Mouse (Mus musculus): ENCODE results near the gene Gm9733. TPM values are rescaled to one million over a fixed set of nuclear protein-coding genes. Genes with fewer than 3 reads are reported as not detected.
"Not testable (repeated sequence)": the region's sequence is repeated elsewhere in the genome, so short reads cannot be mapped to it uniquely, and the experiment has no call there.

Gm9733 gene
- total RNA-seq (2021) = not detected
- long read RNA-seq, experiment 1 = 0 reads
- long read RNA-seq, experiment 2 = 0 reads

DNA sequence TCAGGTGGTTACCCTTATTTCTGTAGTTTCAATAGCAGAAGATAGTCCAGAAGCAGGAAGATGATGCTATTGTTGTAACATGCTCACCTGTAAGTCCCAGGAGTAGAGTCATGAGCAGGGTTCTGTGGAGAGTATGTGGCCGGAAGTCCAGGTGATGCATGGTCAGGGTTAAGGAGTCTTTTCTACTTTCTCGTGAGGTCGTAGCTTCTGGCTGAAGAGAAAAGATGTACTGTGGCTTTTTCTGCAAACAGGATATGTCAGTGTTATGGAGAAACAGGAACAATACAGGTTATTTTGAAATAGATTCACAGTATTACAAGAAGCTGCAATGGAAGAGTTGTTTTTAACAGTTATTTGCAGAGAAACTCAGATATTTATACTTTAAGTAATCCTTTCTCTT lies at the start of gene Gm9733:
Gene Gm9733, minus strand, starts transcription at position 240 of the 400 bp plus-strand sequence.
- intact Hi-C loops (cut with DNase I; ENCODE audit: low total_unique reads) = no loop called here

GRCm38 (mm10) chr3:15355690-15356089 lies 23.6 kb upstream of the Gm9733 start:
- DNase-seq; intact Hi-C loops (cut with DNase I; ENCODE audit: low total_unique reads): not testable (repeated sequence)

More for the DNA sequence above, at the start of gene Gm9733:
- no peak for DNase-seq

DNA sequence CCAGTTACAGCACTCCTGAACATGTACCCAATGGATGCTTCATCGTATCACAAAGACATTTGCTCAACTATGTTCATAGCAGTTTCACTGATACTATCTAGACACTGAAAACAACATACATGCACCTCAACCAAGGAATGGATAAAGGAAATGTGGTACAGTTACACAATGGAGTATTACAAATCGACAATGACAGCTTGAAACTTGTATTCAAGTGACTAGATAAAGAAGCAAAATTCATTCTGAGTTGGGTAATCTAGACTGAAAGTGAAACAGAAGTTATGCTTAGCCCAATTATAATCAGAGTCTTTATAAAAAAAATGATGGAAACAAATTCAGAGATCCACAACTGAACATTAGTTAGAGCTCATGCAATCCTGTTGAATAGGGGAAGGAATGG lies 18.2 kb upstream of the Gm9733 start:
- DNase-seq; intact Hi-C loops (cut with DNase I; ENCODE audit: low total_unique reads): not testable (repeated sequence)

DNA sequence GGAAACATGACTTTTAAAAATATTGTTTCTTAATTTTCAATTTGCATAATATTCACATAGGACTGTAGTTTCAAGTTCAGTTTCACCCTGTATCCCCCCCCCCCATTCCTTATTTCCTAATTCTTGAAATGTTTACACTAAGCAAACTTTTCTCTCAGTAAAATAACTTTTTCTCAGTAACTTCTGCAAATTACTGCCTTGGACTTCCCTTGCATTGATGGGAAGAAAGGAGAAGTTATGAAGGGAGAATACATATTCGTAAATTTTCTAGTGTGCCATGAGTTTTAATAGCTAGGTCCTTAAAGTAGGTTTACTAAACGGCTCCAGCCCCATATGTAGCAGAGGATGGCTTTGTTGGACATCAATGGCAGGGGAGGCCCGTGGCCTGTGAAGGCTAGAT lies 13.5 kb upstream of the Gm9733 start:
- intact Hi-C loops (cut with DNase I; ENCODE audit: low total_unique reads); DNase-seq: not testable (repeated sequence)

DNA sequence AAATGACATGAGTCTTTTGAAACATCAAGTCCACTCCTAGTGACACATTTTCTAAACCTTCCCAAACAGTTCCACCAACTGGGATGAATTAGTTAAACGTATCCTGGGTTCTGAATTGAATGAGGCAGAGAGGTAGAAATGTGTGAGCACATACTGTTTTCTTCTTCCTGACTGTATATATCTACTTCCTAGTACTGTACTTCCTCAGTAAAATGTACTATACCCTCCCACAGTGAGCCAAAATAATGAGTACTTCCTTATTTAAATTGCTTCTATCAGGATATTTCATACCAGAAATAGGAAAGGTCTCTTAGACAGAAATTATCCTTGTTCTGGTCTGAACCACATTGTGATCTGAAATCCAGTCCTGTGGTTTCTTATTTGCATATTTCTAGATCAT lies 8.2 kb upstream of the Gm9733 start:
- intact Hi-C loops (cut with DNase I; ENCODE audit: low total_unique reads) = no loop called here
- no peak for DNase-seq

GRCm38 (mm10) chr3:15334182-15334581 lies 2.1 kb upstream of the Gm9733 start:
- intact Hi-C loops (cut with DNase I; ENCODE audit: low total_unique reads) = no loop called here
- no peak for DNase-seq

- DNase-seq = no peak
- intact Hi-C loops (cut with DNase I; ENCODE audit: low total_unique reads) = no loop called here
Measured at GRCm38 (mm10) chr3:15331545-15331944, 557 bp downstream of the Gm9733 start.

DNA sequence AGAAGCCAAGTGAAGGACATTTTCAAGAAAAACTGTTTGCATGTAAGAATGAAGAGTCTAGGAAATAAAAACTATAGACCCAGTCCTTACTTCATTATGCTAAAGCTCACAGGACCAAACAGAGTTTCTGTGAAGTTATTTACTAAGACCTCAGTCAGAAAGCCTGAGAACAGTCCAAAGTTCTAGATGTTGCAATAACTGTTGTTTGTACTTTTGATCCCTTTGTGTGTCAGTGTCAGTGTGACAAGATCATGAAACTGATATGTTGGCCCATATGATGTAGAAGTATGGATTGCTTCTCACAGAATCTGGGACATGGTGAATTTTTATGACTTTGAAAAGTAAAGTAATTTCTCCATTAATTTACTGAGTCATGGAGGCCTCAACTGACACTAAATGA lies 2.6 kb downstream of the Gm9733 start:
- DNase-seq = no peak
- intact Hi-C loops (cut with DNase I; ENCODE audit: low total_unique reads) = no loop called here

GRCm38 (mm10) chr3:15284424-15285328 lies 47.4 kb downstream of the Gm9733 start:
- DNase-seq = no peak
- intact Hi-C loops (cut with DNase I; ENCODE audit: low total_unique reads) = no loop called here

DNA sequence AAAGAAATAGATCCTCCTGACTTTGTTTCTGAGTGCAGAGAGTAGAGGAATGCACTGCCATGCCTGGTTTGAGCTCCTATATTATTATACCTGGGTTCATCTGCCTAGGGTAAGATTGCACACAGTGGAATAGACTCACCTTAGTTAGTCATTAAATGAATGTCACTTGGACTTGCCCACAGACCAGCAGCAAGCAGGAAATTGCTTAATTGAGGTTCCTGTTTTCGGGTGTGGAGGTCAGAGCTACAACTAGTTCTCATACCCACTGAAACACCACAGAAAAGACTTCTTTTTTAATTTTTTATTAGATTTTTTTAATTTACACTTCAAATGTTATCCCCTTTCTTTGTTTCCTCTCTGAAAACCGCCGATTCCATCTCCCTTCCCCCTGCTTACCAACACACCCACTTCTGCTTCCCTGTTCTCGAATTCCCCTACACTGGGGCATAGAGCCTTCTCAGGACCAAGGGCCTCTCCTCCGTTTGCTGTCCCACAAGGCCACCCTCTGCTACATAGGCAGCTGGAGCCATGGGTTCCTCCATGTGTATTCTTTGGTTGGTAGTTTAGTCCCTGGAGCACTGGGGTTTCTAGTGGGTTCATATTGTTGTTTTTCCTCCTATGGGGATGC lies 56.1 kb downstream of the Gm9733 start:
- DNase-seq = no peak
- intact Hi-C loops (cut with DNase I; ENCODE audit: low total_unique reads) = no loop called here

- intact Hi-C loops (cut with DNase I; ENCODE audit: low total_unique reads) = no loop called here
- DNase-seq = no peak
Measured at GRCm38 (mm10) chr3:15264450-15264849, 67.7 kb downstream of the Gm9733 start.

- intact Hi-C loops (cut with DNase I; ENCODE audit: low total_unique reads) = no loop called here
Measured at GRCm38 (mm10) chr3:15255726-15256125, 76.4 kb downstream of the Gm9733 start.

More at GRCm38 (mm10) chr3:15255726-15256125, 76.4 kb downstream of the Gm9733 start:
- no peak for DNase-seq

Other genes with a start within 250 kb of the Gm9733 start
- gene Sirpb1a, start 94.2 kb upstream of the Gm9733 start, total RNA-seq (2021) = not detected
- gene Sirpb1b, start 242.8 kb upstream of the Gm9733 start, total RNA-seq (2021) = not detected